Mouse (Mus musculus) neural tube, embryonic 11.5 days (tissue): ENCODE results near the gene Tmod1. TPM values are rescaled to one million over a fixed set of nuclear protein-coding genes. Genes with fewer than 3 reads are reported as not detected.

Source experiments
- ATAC-seq: fragments of 200-750 bp; cut with Nextera tagmentation; 2 replicates; pipeline ENCODE4 v1.8.0; 2017; ENCODE audit warnings: moderate number of reproducible peaks, mild to moderate bottlenecking, moderate TSS enrichment, moderate library complexity; ENCODE audit not compliant: insufficient read depth, low FRiP score, low TSS enrichment
- DNase-seq: peaks from one replicate; pipeline ENCODE4 v3.0.0-alpha.2; 2015; ENCODE audit warnings: low spot score
- H3K27ac ChIP-seq: fragments of 300-500 bp; sonication (generic); 2 replicates; pipeline ENCODE4 v1.5.1; 2014; ENCODE audit warnings: low read depth, mild to moderate bottlenecking, low read length
- H3K27me3 ChIP-seq: fragments of 300-500 bp; sonication (generic); 2 replicates; pipeline ENCODE4 v1.6.1; 2014; ENCODE audit warnings: mild to moderate bottlenecking, low read length, mixed read lengths; ENCODE audit not compliant: control insufficient read depth, insufficient read depth
- H3K36me3 ChIP-seq: fragments of 300-500 bp; sonication (generic); 2 replicates; pipeline ENCODE4 v1.6.1; 2014; ENCODE audit warnings: mild to moderate bottlenecking, low read length, moderate library complexity, mixed read lengths; ENCODE audit not compliant: control insufficient read depth, insufficient read depth
- H3K4me1 ChIP-seq: fragments of 300-500 bp; sonication (generic); 2 replicates; pipeline ENCODE4 v1.6.1; 2014; ENCODE audit warnings: low read length, mixed read lengths; ENCODE audit not compliant: control insufficient read depth, insufficient read depth
- H3K4me2 ChIP-seq: fragments of 300-500 bp; sonication (generic); 2 replicates; pipeline ENCODE4 v1.6.1; 2014; ENCODE audit warnings: low read depth, mild to moderate bottlenecking, moderate library complexity
- H3K4me3 ChIP-seq: fragments of 300-500 bp; sonication (generic); 2 replicates; pipeline ENCODE4 v1.5.1; 2014; ENCODE audit warnings: low read depth, low read length
- H3K9ac ChIP-seq: fragments of 300-500 bp; sonication (generic); 2 replicates; pipeline ENCODE4 v1.6.1; 2014; ENCODE audit warnings: mild to moderate bottlenecking, low read length
- H3K9me3 ChIP-seq: fragments of 300-500 bp; sonication (generic); 2 replicates; pipeline ENCODE4 v1.6.1; 2016; ENCODE audit warnings: low read length; ENCODE audit not compliant: control insufficient read depth
- WGBS: fragments of 180-500 bp; shearing (Covaris S2); extraction: QIAGEN DNeasy Blood & Tissue Kit; methylation state at CpG from one replicate; pipeline ENCODE4 v1.1.7; 2014; 5-methylcytosine and 5-hydroxymethylcytosine counted together
- polyA plus RNA-seq: library from polyadenylated mRNA; unstranded; fragments of >200 nt; fragmentation: Nextera tagmentation; extraction: Ambion mirVana; gene quantifications from 2 replicates; pipeline ENCODE4 v1.2.1, GENCODE M21; 2014

The Tmod1 gene
- polyA plus RNA-seq, 1 experiment from 2014 or later: 5.2 TPM

GRCm38 (mm10) chr4:46102078-46102769 lies 63.5 kb downstream of the Tmod1 start:
- Histone ChIP-seq H3K4me2 (no peak overlapping the region), H3K36me3 (no peaks in the 10 kb centered on the region), H3K4me3 (no peak overlapping the region), H3K4me1 (peaks cover 2% of the 10 kb centered on the region; the same call in 1 of the 2 replicates), H3K9ac (no peak overlapping the region), H3K27me3 (no peaks in the 10 kb centered on the region), H3K27ac (no peak overlapping the region), H3K9me3 (no peaks in the 10 kb centered on the region)
- ATAC-seq (no peak), DNase-seq (no peak)
- WGBS: 90% methylated on average over 10 of the region's 10 CpGs

- Histone ChIP-seq H3K9ac (no peak overlapping the region), H3K4me2 (no peak overlapping the region), H3K4me3 (no peak overlapping the region), H3K27ac (no peak overlapping the region), H3K9me3 (no peaks in the 10 kb centered on the region), H3K36me3 (peaks cover 5% of the 10 kb centered on the region; the same call in 1 of the 2 replicates), H3K4me1 (no peaks in the 10 kb centered on the region), H3K27me3 (no peaks in the 10 kb centered on the region)
- DNase-seq: no peak
- no peak for ATAC-seq
- 88% methylated on average over 8 of the region's 8 CpGs for WGBS
These were observed 71.3 kb downstream of the Tmod1 start for GRCm38 (mm10) chr4:46110084-46110483.

- no peak overlapping the region for H3K27ac ChIP-seq
These were observed 72.6 kb downstream of the Tmod1 start for GRCm38 (mm10) chr4:46111361-46111760.

GRCm38 (mm10) chr4:46115308-46115707 lies 76.6 kb downstream of the Tmod1 start:
- DNase-seq: no peak
- no peak overlapping the region for H3K27ac ChIP-seq
- no peaks in the 10 kb centered on the region for H3K9me3 ChIP-seq
- H3K27me3 ChIP-seq: no peaks in the 10 kb centered on the region
- H3K36me3 ChIP-seq: peaks cover 19% of the 10 kb centered on the region
- no peak overlapping the region for H3K9ac ChIP-seq
- no peak for ATAC-seq
- 89% methylated on average over 1 of the region's 1 CpGs for WGBS
- H3K4me2 ChIP-seq: no peak overlapping the region
- no peaks in the 10 kb centered on the region for H3K4me1 ChIP-seq
- no peak overlapping the region for H3K4me3 ChIP-seq

More at GRCm38 (mm10) chr4:46111361-46111760, 72.6 kb downstream of the Tmod1 start:
- Histone ChIP-seq H3K4me1 (no peaks in the 10 kb centered on the region), H3K27me3 (no peaks in the 10 kb centered on the region), H3K9ac (no peak overlapping the region), H3K4me3 (no peak overlapping the region), H3K36me3 (peaks cover 11% of the 10 kb centered on the region), H3K4me2 (no peak overlapping the region), H3K9me3 (no peaks in the 10 kb centered on the region)
- 79% methylated on average over 3 of the region's 3 CpGs for WGBS
- DNase-seq: no peak
- no peak for ATAC-seq

GRCm38 (mm10) chr4:46116544-46117175 lies 77.9 kb downstream of the Tmod1 start:
- H3K27me3 ChIP-seq: no peaks in the 10 kb centered on the region
- DNase-seq (no peak), ATAC-seq (no peak)
- H3K4me1 ChIP-seq: no peaks in the 10 kb centered on the region
- H3K4me2 ChIP-seq: no peak overlapping the region
- WGBS: 74% methylated on average over 10 of the region's 10 CpGs
- H3K27ac ChIP-seq: no peak overlapping the region
- no peaks in the 10 kb centered on the region for H3K9me3 ChIP-seq
- no peak overlapping the region for H3K4me3 ChIP-seq
- peaks cover 23% of the 10 kb centered on the region for H3K36me3 ChIP-seq
- no peak overlapping the region for H3K9ac ChIP-seq

- no peak for ATAC-seq
These were observed 78.8 kb downstream of the Tmod1 start for GRCm38 (mm10) chr4:46117536-46117935.

GRCm38 (mm10) chr4:46119514-46120094 lies 80.9 kb downstream of the Tmod1 start:
- Histone ChIP-seq H3K4me2 (no peak overlapping the region), H3K36me3 (peaks cover 26% of the 10 kb centered on the region)
- 93% methylated on average over 14 of the region's 14 CpGs for WGBS

More at GRCm38 (mm10) chr4:46117536-46117935, 78.8 kb downstream of the Tmod1 start:
- Histone ChIP-seq H3K9ac (no peak overlapping the region), H3K27me3 (no peaks in the 10 kb centered on the region), H3K27ac (no peak overlapping the region), H3K36me3 (peaks cover 28% of the 10 kb centered on the region), H3K9me3 (no peaks in the 10 kb centered on the region), H3K4me3 (no peak overlapping the region), H3K4me1 (no peaks in the 10 kb centered on the region), H3K4me2 (no peak overlapping the region)
- 88% methylated on average over 4 of the region's 4 CpGs for WGBS
- DNase-seq: no peak

GRCm38 (mm10) chr4:46120767-46121166 lies 82.0 kb downstream of the Tmod1 start:
- Histone ChIP-seq H3K9me3 (no peaks in the 10 kb centered on the region), H3K4me2 (no peak overlapping the region), H3K4me3 (no peak overlapping the region), H3K27me3 (no peaks in the 10 kb centered on the region), H3K4me1 (no peaks in the 10 kb centered on the region), H3K36me3 (peaks cover 31% of the 10 kb centered on the region), H3K27ac (no peak overlapping the region), H3K9ac (no peak overlapping the region)
- WGBS: 86% methylated on average over 3 of the region's 3 CpGs
- no peak for DNase-seq
- no peak for ATAC-seq

More at GRCm38 (mm10) chr4:46119514-46120094, 80.9 kb downstream of the Tmod1 start:
- Histone ChIP-seq H3K4me1 (no peaks in the 10 kb centered on the region), H3K9ac (no peak overlapping the region), H3K27ac (no peak overlapping the region), H3K27me3 (no peaks in the 10 kb centered on the region), H3K9me3 (no peaks in the 10 kb centered on the region), H3K4me3 (no peak overlapping the region)
- ATAC-seq (no peak), DNase-seq (no peak)
